Mouse (Mus musculus) MEL-GATA-1-ER (cell line): ENCODE results near the gene Vwc2l.

Experiments
- DNase-seq: peaks from one replicate; pipeline ENCODE4 v3.0.0-alpha.2; 2012; ENCODE audit warnings: low read depth; ENCODE audit errors: extremely low read depth

The Vwc2l gene

GRCm38 (mm10) chr1:70911235-70911634, 185.7 kb downstream of the Vwc2l start:
- no peak for DNase-seq

DNA sequence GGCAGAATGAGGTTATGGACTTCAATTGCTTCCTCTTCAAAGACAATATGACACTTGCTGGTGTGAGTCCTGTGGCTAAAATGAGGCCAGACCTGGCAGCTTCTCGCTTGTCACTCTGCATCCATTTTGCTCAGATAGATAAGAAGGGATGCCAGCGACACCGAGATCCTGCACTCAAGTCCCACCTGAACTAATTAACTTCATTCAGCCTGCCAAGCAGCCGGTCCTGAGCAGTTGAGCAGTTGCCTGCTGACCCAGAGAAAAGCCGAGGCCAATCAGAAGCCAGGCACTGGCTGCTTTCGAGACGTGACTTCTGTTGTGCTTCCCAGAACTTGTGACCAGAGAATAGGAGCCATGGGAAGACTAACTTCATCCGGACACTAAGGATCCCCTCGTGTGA, 187.6 kb downstream of the Vwc2l start:
- no peak for DNase-seq

- DNase-seq, result peak; percentile 27
These were observed 192.9 kb downstream of the Vwc2l start for GRCm38 (mm10) chr1:70918173-70919036.

DNA sequence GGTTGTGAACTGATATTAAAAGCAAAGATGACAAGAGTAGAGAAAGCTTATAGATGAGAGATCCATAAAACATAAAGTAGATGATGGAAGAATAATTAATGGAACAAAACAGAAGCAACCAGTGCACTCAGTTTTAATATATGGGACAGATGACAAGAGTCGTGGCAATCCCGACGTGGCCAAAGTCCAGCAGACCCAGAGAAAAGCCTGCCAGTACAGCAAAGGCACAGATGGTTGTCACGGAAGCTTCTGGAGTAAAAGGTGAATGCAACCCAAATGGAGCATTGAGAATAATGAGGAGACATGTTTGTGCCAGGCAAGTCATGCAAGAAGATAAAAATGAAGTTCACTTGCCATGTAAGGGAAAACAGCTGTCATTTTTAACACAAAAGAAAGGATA, 207.5 kb downstream of the Vwc2l start:
- DNase-seq, result no peak
